Mouse (Mus musculus): Measurements from ENCODE around the gene Tox2. TPM values are rescaled to one million over a fixed set of nuclear protein-coding genes. Genes with fewer than 3 reads are reported as not detected.

Gene Tox2
- 57.9 TPM for polyA plus RNA-seq (2017; shearing (Covaris generic))

GRCm38 (mm10) chr2:163202884-163203634 is at the start of gene Tox2:
Gene Tox2, plus strand, starts transcription at chr2:163203125.

Other genes with a start within 250 kb of the Tox2 start
- not detected for gene Sgk2, start 215.8 kb upstream of the Tox2 start, polyA plus RNA-seq (2017; shearing (Covaris generic))
- gene Ift52, start 185.8 kb upstream of the Tox2 start, polyA plus RNA-seq (2017; shearing (Covaris generic)), result 31.0 TPM
- gene Mybl2, start 148.4 kb upstream of the Tox2 start, polyA plus RNA-seq (2017; shearing (Covaris generic)), result 2.5 TPM
- not detected for gene Gtsf1l, start 115.3 kb upstream of the Tox2 start, polyA plus RNA-seq (2017; shearing (Covaris generic))
- not detected for gene Jph2, start 194.9 kb downstream of the Tox2 start, polyA plus RNA-seq (2017; shearing (Covaris generic))
- gene Oser1, start 221.6 kb downstream of the Tox2 start, polyA plus RNA-seq (2017; shearing (Covaris generic)), result 196 TPM
- not detected for gene Gdap1l1, start 235.4 kb downstream of the Tox2 start, polyA plus RNA-seq (2017; shearing (Covaris generic))